Mouse (Mus musculus) kidney, embryonic 16.5 days (tissue): Measurements from ENCODE around the gene Abce1. TPM values are rescaled to one million over a fixed set of nuclear protein-coding genes. Genes with fewer than 3 reads are reported as not detected.

ENCODE experiments used
- polyA plus RNA-seq: library from polyadenylated mRNA; unstranded; fragments of >200 nt; fragmentation: Nextera tagmentation; extraction: Ambion mirVana; gene quantifications from 2 replicates; pipeline ENCODE4 v1.2.1, GENCODE M21; 2015

Gene Abce1
- polyA plus RNA-seq, 1 experiment from 2014 or later = 105 TPM

Other genes starting within 250 kb of the Abce1 start
- 14.1 and 15.7 TPM in 2 replicates for gene Otud4, start 72.1 kb downstream of the Abce1 start, polyA plus RNA-seq
- 33.4 and 33.6 TPM in 2 replicates for gene Anapc10, start 80 bp upstream of the Abce1 start, polyA plus RNA-seq